Mouse (Mus musculus): ENCODE data around the gene Tmem256. TPM values are rescaled to one million over a fixed set of nuclear protein-coding genes. Genes with fewer than 3 reads are reported as not detected.

Gene Tmem256
- polyA plus RNA-seq, 1 experiment from 2014 or later, result 416 TPM

DNA sequence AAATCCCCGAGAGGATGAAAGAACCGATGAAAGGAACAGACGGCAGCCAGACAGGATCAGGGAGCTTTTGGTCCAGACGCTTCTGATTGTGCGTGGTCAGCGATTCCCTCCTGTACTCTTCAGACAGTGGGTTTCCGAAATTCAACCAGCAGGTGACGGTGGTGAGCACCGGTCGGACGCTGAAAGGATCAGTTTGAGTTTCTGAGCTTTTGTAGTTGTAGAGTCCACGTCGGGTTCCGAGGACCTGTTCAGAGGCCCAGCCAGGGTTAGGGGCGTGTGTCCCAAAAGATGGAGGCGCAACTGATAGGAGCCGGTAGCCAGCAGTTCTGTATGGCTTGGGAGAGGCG, 42.2 kb downstream of the Tmem256 start:
- Histone ChIP-seq H3K27ac (replicated peaks) (peak overlapping the region; percentile 72; the same call in 1 of the 2 replicates), H3K36me3 (no peaks in the 10 kb centered on the region), H3K4me2 (peak overlapping the region; percentile 74), H3K4me3 (peak overlapping the region; percentile 42), H3K9ac (peak overlapping the region; percentile 65), H3K27me3 (peaks cover 15% of the 10 kb centered on the region), H3K4me1 (replicated peaks) (peaks cover 41% of the 10 kb centered on the region), H3K9me3 (no peaks in the 10 kb centered on the region)
- peak; percentile 17 for ATAC-seq (ENCODE audit: low read depth)
- under 1% methylated on average over 18 of the region's 18 CpGs for WGBS

DNA sequence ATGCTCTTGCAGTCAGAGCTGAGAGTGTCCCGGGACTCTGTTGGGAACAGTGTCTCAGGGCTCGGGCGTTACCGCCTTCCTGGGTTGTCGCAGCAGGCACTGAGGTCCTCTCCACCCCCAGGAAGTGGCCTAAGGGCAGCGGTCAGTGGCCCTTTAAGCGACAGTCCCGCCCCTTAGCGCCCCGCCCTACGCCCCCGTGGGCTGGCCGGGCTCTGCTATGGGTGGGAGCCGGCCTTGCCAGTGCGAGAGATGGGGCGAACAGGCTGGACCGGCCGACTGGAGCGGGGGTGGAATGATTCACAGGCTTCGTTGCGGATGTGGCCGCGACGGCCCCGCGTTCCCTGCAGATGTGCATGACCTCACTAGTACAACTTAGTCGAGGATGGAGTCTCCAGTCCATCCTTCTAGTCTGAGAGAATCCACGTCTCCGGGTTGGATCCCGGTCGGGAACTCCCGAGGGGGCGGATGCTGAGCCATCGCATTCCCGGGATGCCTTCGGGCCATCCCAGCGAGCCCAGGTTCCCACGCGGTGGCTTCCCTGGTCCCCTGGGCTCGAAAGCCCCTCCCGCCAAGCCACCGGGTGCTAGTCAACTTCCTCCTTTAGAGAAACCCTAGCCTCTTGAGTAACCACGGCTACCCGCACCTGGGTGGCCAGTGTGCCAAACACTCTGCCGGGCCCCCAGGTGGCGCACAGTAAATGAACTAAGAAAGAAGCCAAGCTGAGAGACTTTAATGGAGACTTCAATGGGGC, 42.7 kb downstream of the Tmem256 start, which contains the start of gene Kctd11:
Gene Kctd11, minus strand, starts transcription at position 554 of the 751 bp plus-strand sequence.
- Histone ChIP-seq H3K9ac (peak within 1 kb of the TSS; percentile 65), H3K4me1 (replicated peaks) (peaks cover 41% of the 10 kb centered on the region), H3K27me3 (peaks cover 15% of the 10 kb centered on the region), H3K27ac (replicated peaks) (peak within 1 kb of the TSS; percentile 72), H3K9me3 (no peaks in the 10 kb centered on the region), H3K4me3 (peak within 1 kb of the TSS; percentile 42), H3K4me2 (peak within 1 kb of the TSS; percentile 74), H3K36me3 (no peaks in the 10 kb centered on the region)
- peak; percentile 76 for ATAC-seq (ENCODE audit: low read depth)
- WGBS, result under 1% methylated on average over 46 of the region's 46 CpGs

DNA sequence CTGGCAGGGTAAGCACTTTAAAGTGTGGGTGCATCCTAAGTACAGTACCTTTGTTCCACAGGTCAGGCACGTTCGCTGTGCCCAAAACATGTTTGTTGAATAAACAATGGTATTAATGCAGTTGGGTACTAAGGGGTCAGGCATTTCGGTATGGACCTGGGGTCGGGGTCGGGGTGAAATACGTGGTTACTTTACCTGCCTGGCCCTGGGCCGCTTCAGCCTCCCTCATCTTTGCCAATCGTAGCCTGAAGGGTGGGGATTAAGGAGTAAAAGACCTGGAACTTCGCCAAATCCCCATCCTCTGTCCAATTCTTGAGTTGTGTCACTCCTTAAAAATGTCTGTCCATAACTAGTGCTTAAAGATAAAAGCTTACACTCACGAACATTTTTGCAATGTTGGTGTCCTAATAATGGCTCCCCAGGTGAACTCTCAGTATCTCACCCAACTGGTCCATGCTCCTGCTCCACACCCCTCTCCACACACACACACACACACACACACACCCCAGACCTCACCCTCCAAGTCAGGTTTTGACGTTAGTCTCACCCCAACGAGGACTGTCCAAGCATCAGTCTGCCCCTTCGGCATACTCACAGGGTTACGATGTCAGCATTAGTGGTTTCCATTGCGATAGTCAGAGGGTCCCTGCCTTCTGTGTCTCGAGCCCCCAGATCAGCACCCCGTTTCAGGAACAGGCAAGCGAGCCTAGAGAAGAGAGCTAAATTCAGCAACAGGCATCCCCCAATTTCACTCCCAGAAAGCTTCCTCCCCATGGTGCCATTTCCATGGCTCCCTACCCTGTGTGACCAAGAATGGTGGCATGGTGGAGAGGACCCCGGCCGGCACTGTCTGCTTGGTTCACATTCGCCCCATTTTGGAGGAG, 43.7 kb downstream of the Tmem256 start:
- Histone ChIP-seq H3K9ac (peak overlapping the region; percentile 65), H3K36me3 (no peaks in the 10 kb centered on the region), H3K4me3 (peak overlapping the region; percentile 42), H3K4me1 (replicated peaks) (peaks cover 40% of the 10 kb centered on the region), H3K4me2 (peak overlapping the region; percentile 74), H3K9me3 (no peaks in the 10 kb centered on the region), H3K27ac (replicated peaks) (peak overlapping the region; percentile 72; the same call in 1 of the 2 replicates), H3K27me3 (peaks cover 15% of the 10 kb centered on the region)
- 63% methylated on average over 21 of the region's 21 CpGs for WGBS
- ATAC-seq (ENCODE audit: low read depth), result no peak

DNA sequence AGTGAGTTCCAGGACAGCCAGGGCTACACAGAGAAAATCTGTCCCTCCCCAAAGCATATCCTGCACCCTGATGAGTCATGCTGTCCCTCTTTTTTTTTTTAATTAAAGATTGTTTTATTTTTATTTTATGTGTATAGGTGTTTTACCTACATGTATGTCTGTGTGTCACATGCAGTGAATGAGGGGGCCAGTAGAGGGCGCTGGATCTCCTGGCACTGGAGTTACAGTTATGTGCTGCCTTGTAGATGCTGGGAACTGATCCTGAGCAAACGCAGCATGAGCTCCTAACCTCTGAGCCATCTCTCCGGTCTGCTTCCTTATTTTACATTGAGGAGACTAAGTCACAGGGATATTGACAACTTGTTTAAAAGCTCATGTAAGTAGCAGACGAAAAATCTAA, 44.8 kb downstream of the Tmem256 start:
- Histone ChIP-seq H3K9ac (no peak overlapping the region), H3K27ac (replicated peaks) (no peak overlapping the region), H3K4me3 (no peak overlapping the region), H3K36me3 (no peaks in the 10 kb centered on the region), H3K4me2 (no peak overlapping the region), H3K27me3 (peaks cover 15% of the 10 kb centered on the region), H3K4me1 (replicated peaks) (peaks cover 32% of the 10 kb centered on the region), H3K9me3 (no peaks in the 10 kb centered on the region)
- 65% methylated on average over 4 of the region's 4 CpGs for WGBS
- no peak for ATAC-seq (ENCODE audit: low read depth)

DNA sequence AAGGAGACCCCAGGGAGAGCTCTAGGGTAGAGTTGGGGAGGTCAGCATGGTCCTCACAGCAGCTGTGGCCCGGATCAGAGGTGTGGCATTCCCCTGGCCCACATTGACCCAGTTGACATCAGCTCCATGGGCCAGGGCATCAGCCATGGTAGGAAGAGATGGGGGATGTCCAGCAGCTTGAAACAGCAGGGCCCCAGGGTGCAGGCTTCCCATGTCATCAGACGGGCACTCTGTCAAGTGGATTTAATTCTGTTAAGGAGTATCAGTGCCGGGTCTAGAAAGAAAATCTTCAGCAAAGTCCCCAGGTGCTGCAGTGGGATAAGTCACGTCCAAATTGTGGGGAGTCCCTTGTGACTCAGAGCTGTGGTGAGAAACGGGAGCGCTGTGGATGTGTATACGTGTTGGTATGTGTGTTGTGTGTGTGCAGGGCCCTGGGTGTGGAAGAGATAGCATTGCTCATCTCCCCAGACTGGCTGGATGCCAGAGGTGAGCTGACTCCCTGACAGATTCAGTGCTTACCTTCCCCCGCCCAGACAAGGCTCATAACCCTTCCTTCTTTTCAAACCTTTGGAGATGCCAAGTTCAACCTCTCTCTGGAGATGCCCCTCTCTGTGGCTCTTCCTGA, 45.3 kb downstream of the Tmem256 start:
- ATAC-seq (ENCODE audit: low read depth), result no peak
- no peak overlapping the region for H3K4me2 ChIP-seq
- H3K9me3 ChIP-seq, result no peaks in the 10 kb centered on the region
- no peaks in the 10 kb centered on the region for H3K36me3 ChIP-seq
- peaks cover 28% of the 10 kb centered on the region for H3K4me1 ChIP-seq (replicated peaks)
- no peak overlapping the region for H3K27ac ChIP-seq (replicated peaks)
- H3K27me3 ChIP-seq, result peaks cover 15% of the 10 kb centered on the region
- no peak overlapping the region for H3K4me3 ChIP-seq
- H3K9ac ChIP-seq, result no peak overlapping the region
- 86% methylated on average over 8 of the region's 8 CpGs for whole genome bisulfite sequencing

DNA sequence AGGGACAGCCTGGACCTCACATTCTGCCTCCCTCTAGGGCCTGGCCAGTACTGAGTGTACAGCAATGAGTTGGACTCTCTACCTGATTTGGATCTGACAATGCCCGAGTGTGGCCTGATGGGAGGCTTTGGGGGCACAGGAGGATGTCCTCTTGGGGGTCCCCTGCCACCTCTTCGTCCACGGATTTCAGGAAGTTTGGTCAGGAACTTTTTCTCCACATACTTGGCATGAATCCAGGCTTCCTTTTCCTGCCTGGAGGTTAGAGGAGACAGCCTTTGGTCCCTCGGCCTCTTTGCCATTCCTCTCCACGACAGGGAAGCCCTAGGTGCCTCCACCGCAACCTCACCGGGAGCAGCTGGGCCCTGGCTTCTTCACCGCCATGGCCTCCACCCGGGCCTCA, 45.9 kb downstream of the Tmem256 start:
- no peak for ATAC-seq (ENCODE audit: low read depth)
- H3K9ac ChIP-seq, result no peak overlapping the region
- 77% methylated on average over 9 of the region's 9 CpGs for WGBS

DNA sequence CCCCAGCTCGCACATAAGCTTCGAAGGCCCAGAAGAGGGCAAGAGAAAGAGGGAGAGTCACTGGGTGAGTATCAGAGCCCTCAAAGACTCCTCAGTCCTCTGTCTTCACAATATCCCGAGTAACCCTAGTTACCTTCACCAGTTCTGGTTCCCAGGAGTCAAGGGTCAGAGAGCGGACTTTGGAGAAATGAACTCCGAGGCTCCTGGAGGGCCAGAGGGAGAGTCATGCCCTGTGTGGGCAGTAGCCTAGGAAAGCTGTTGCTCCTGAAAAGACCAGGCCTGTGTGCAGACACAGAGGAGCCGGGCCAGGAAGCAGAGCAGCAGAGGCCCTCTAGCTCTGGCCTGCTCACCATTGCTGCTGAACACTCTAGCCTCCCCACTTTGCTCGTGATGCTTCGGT, 46.3 kb downstream of the Tmem256 start:
- 81% methylated on average over 8 of the region's 8 CpGs for WGBS
- Histone ChIP-seq H3K27me3 (peaks cover 10% of the 10 kb centered on the region), H3K36me3 (no peaks in the 10 kb centered on the region), H3K4me1 (replicated peaks) (peaks cover 22% of the 10 kb centered on the region), H3K27ac (replicated peaks) (no peak overlapping the region), H3K4me2 (no peak overlapping the region), H3K9ac (no peak overlapping the region), H3K9me3 (no peaks in the 10 kb centered on the region), H3K4me3 (no peak overlapping the region)
- no peak for ATAC-seq (ENCODE audit: low read depth)

More for the DNA sequence above, 45.9 kb downstream of the Tmem256 start:
- Histone ChIP-seq H3K4me3 (no peak overlapping the region), H3K27me3 (peaks cover 14% of the 10 kb centered on the region), H3K27ac (replicated peaks) (no peak overlapping the region), H3K9me3 (no peaks in the 10 kb centered on the region), H3K4me2 (no peak overlapping the region), H3K4me1 (replicated peaks) (peaks cover 26% of the 10 kb centered on the region), H3K36me3 (no peaks in the 10 kb centered on the region)

DNA sequence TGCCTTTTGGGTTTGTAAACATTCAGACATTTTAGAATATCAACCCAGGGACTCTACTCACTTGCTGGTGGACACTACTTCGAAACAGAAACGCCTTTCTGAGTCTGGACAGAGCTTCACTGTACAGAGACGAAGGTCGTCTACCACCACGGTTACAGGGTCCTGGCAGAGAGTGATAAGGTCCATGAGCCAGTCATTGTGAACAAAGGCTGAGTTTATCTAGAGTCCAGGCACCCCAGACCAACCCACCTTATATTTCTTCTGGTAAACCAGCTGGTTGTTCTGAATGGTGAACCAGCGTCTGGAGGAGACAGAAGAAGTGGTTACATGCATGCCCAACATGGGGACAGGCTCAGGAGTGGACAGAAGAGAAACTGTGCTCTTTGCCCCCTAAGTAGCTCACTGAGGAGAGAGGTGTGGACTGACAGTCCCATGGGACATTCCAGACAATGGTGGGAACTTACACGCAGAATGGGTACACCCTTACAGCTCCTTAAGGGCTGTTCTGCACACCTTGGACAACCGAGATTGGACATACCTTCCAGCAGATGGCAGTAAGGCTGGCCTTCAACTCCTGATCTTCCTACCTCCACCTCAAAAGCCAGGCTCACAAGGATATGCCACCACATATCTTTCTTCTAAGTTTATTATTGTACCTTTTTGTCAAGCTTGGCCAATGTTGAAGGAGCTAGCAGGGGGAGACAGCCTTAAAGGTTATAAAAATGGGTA, 48.8 kb downstream of the Tmem256 start:
- ATAC-seq (ENCODE audit: low read depth), result no peak
- 78% methylated on average over 8 of the region's 8 CpGs for WGBS
- H3K27me3 ChIP-seq, result peaks cover 2% of the 10 kb centered on the region; the same call in 1 of the 2 replicates

More for the DNA sequence above, 48.8 kb downstream of the Tmem256 start:
- Histone ChIP-seq H3K4me2 (no peak overlapping the region), H3K9ac (no peak overlapping the region), H3K27ac (replicated peaks) (no peak overlapping the region), H3K4me1 (replicated peaks) (peaks cover 5% of the 10 kb centered on the region; the same call in 1 of the 2 replicates), H3K4me3 (no peak overlapping the region), H3K36me3 (no peaks in the 10 kb centered on the region), H3K9me3 (no peaks in the 10 kb centered on the region)

Small RNA genes lying within 50 kb of the gene (microRNA-seq; reads per million reads assigned to microRNA genes)
- not detected for gene Mir6924

Other genes with a start within 250 kb of the Tmem256 start
- 29.5 and 30.4 TPM in 2 replicates for gene Atp1b2, start 232.6 kb upstream of the Tmem256 start, polyA plus RNA-seq (2015; fragmentation: Nextera tagmentation; extraction: Ambion mirVana)
- gene Shbg, start 220.6 kb upstream of the Tmem256 start, polyA plus RNA-seq (2015; fragmentation: Nextera tagmentation; extraction: Ambion mirVana), result not detected in 2 replicates
- 22.6 and 27.5 TPM in 2 replicates for gene Sat2, start 216.5 kb upstream of the Tmem256 start, polyA plus RNA-seq (2015; fragmentation: Nextera tagmentation; extraction: Ambion mirVana)
- 45.3 and 55.1 TPM in 2 replicates for gene Fxr2, start 205.5 kb upstream of the Tmem256 start, polyA plus RNA-seq (2015; fragmentation: Nextera tagmentation; extraction: Ambion mirVana)
- not detected in 2 replicates for gene Sox15, start 183.2 kb upstream of the Tmem256 start, polyA plus RNA-seq (2015; fragmentation: Nextera tagmentation; extraction: Ambion mirVana)
- gene Mpdu1, start 175.9 kb upstream of the Tmem256 start, polyA plus RNA-seq (2015; fragmentation: Nextera tagmentation; extraction: Ambion mirVana), result 83.2 and 92.1 TPM in 2 replicates
- 9.8 and 11.3 TPM in 2 replicates for gene Cd68, start 172.4 kb upstream of the Tmem256 start, polyA plus RNA-seq (2015; fragmentation: Nextera tagmentation; extraction: Ambion mirVana)
- gene Eif4a1, start 166.1 kb upstream of the Tmem256 start, polyA plus RNA-seq (2015; fragmentation: Nextera tagmentation; extraction: Ambion mirVana), result 525 and 528 TPM in 2 replicates
- gene Senp3, start 156.4 kb upstream of the Tmem256 start, polyA plus RNA-seq (2015; fragmentation: Nextera tagmentation; extraction: Ambion mirVana), result 99.8 and 105 TPM in 2 replicates
- 0.74 and 0.77 TPM in 2 replicates for gene Tnfsf13, start 152.7 kb upstream of the Tmem256 start, polyA plus RNA-seq (2015; fragmentation: Nextera tagmentation; extraction: Ambion mirVana)
- 3.3 and 3.5 TPM in 2 replicates for gene Tnfsf12, start 142.7 kb upstream of the Tmem256 start, polyA plus RNA-seq (2015; fragmentation: Nextera tagmentation; extraction: Ambion mirVana)
- gene Tnfsfm13, start 142.4 kb upstream of the Tmem256 start, polyA plus RNA-seq (2015; fragmentation: Nextera tagmentation; extraction: Ambion mirVana), result 1.4 and 1.8 TPM in 2 replicates
- 22.9 and 27.2 TPM in 2 replicates for gene Polr2a, start 79.9 kb upstream of the Tmem256 start, polyA plus RNA-seq (2015; fragmentation: Nextera tagmentation; extraction: Ambion mirVana)
- 0.13 TPM in 1 of 2 replicates, not detected in the other for gene Slc35g3, start 76.5 kb upstream of the Tmem256 start, polyA plus RNA-seq (2015; fragmentation: Nextera tagmentation; extraction: Ambion mirVana)
- gene Zbtb4, start 72.6 kb upstream of the Tmem256 start, polyA plus RNA-seq (2015; fragmentation: Nextera tagmentation; extraction: Ambion mirVana), result 2.5 and 2.9 TPM in 2 replicates
- 2.4 and 4.5 TPM in 2 replicates for gene Chrnb1, start 42.6 kb upstream of the Tmem256 start, polyA plus RNA-seq (2015; fragmentation: Nextera tagmentation; extraction: Ambion mirVana)
- gene Fgf11, start 36.7 kb upstream of the Tmem256 start, polyA plus RNA-seq (2015; fragmentation: Nextera tagmentation; extraction: Ambion mirVana), result 6.8 and 8.9 TPM in 2 replicates
- 0.74 and 1.4 TPM in 2 replicates for gene Tmem102, start 32.9 kb upstream of the Tmem256 start, polyA plus RNA-seq (2015; fragmentation: Nextera tagmentation; extraction: Ambion mirVana)
- not detected in 2 replicates for gene Gm39566, start 23.2 kb upstream of the Tmem256 start, polyA plus RNA-seq (2015; fragmentation: Nextera tagmentation; extraction: Ambion mirVana)
- not detected in 2 replicates for gene Spem2, start 20.0 kb upstream of the Tmem256 start, polyA plus RNA-seq (2015; fragmentation: Nextera tagmentation; extraction: Ambion mirVana)
- 0.43 and 0.98 TPM in 2 replicates for gene Spem1, start 16.3 kb upstream of the Tmem256 start, polyA plus RNA-seq (2015; fragmentation: Nextera tagmentation; extraction: Ambion mirVana)
- gene Nlgn2, start 730 bp upstream of the Tmem256 start, polyA plus RNA-seq (2015; fragmentation: Nextera tagmentation; extraction: Ambion mirVana), result 17.1 and 18.1 TPM in 2 replicates
- gene Plscr3, start 7.9 kb downstream of the Tmem256 start, polyA plus RNA-seq (2015; fragmentation: Nextera tagmentation; extraction: Ambion mirVana), result 62.5 and 65.6 TPM in 2 replicates
- 0.29 and 0.51 TPM in 2 replicates for gene Tnk1, start 20.2 kb downstream of the Tmem256 start, polyA plus RNA-seq (2015; fragmentation: Nextera tagmentation; extraction: Ambion mirVana)
- gene Tmem95, start 39.5 kb downstream of the Tmem256 start, polyA plus RNA-seq (2015; fragmentation: Nextera tagmentation; extraction: Ambion mirVana), result not detected in 2 replicates
- gene Kctd11, start 42.9 kb downstream of the Tmem256 start, polyA plus RNA-seq (2015; fragmentation: Nextera tagmentation; extraction: Ambion mirVana), result 2.0 and 3.3 TPM in 2 replicates
- gene Acap1, start 57.0 kb downstream of the Tmem256 start, polyA plus RNA-seq (2015; fragmentation: Nextera tagmentation; extraction: Ambion mirVana), result 0.28 and 0.80 TPM in 2 replicates
- 10.9 and 11.7 TPM in 2 replicates for gene 2810408A11Rik, start 62.5 kb downstream of the Tmem256 start, polyA plus RNA-seq (2015; fragmentation: Nextera tagmentation; extraction: Ambion mirVana)
- gene Neurl4, start 62.6 kb downstream of the Tmem256 start, polyA plus RNA-seq (2015; fragmentation: Nextera tagmentation; extraction: Ambion mirVana), result 13.8 and 20.5 TPM in 2 replicates
- 60.4 and 76.5 TPM in 2 replicates for gene Gps2, start 75.4 kb downstream of the Tmem256 start, polyA plus RNA-seq (2015; fragmentation: Nextera tagmentation; extraction: Ambion mirVana)
- 1,157 and 1,178 TPM in 2 replicates for gene Eif5a, start 83.4 kb downstream of the Tmem256 start, polyA plus RNA-seq (2015; fragmentation: Nextera tagmentation; extraction: Ambion mirVana)
- 4.7 and 5.0 TPM in 2 replicates for gene Ybx2, start 97.3 kb downstream of the Tmem256 start, polyA plus RNA-seq (2015; fragmentation: Nextera tagmentation; extraction: Ambion mirVana)
- gene Slc2a4, start 109.7 kb downstream of the Tmem256 start, polyA plus RNA-seq (2015; fragmentation: Nextera tagmentation; extraction: Ambion mirVana), result 3.6 and 6.4 TPM in 2 replicates
- gene Cldn7, start 126.3 kb downstream of the Tmem256 start, polyA plus RNA-seq (2015; fragmentation: Nextera tagmentation; extraction: Ambion mirVana), result 0.33 and 1.7 TPM in 2 replicates
- gene Ctdnep1, start 142.6 kb downstream of the Tmem256 start, polyA plus RNA-seq (2015; fragmentation: Nextera tagmentation; extraction: Ambion mirVana), result 21.5 and 22.5 TPM in 2 replicates
- gene Elp5, start 144.0 kb downstream of the Tmem256 start, polyA plus RNA-seq (2015; fragmentation: Nextera tagmentation; extraction: Ambion mirVana), result 160 and 162 TPM in 2 replicates
- gene Gabarap, start 152.6 kb downstream of the Tmem256 start, polyA plus RNA-seq (2015; fragmentation: Nextera tagmentation; extraction: Ambion mirVana), result 679 and 746 TPM in 2 replicates
- 74.2 and 76.3 TPM in 2 replicates for gene Phf23, start 157.3 kb downstream of the Tmem256 start, polyA plus RNA-seq (2015; fragmentation: Nextera tagmentation; extraction: Ambion mirVana)
- gene Dvl2, start 162.1 kb downstream of the Tmem256 start, polyA plus RNA-seq (2015; fragmentation: Nextera tagmentation; extraction: Ambion mirVana), result 26.7 and 28.8 TPM in 2 replicates
- 58.2 and 60.9 TPM in 2 replicates for gene Acadvl, start 176.9 kb downstream of the Tmem256 start, polyA plus RNA-seq (2015; fragmentation: Nextera tagmentation; extraction: Ambion mirVana)
- 23.1 and 23.5 TPM in 2 replicates for gene Dlg4, start 178.4 kb downstream of the Tmem256 start, polyA plus RNA-seq (2015; fragmentation: Nextera tagmentation; extraction: Ambion mirVana)
- gene Asgr1, start 215.6 kb downstream of the Tmem256 start, polyA plus RNA-seq (2015; fragmentation: Nextera tagmentation; extraction: Ambion mirVana), result 1.4 and 2.6 TPM in 2 replicates

Measured in neural tube, embryonic 13.5 days (tissue).